Mouse (Mus musculus) testis, adult 2 months (tissue): Measurements from ENCODE around the gene Tex2.

Experiments
- CTCF ChIP-seq: fragments of 200-500 bp; IDR thresholded peaks from 2 replicates; pipeline ENCODE4 v1.5.1; 2012; ENCODE audit warnings: low read depth, mild to moderate bottlenecking, inconsistent platforms, low read length, moderate library complexity; ENCODE audit not compliant: control insufficient read depth, insufficient read depth, insufficient replicate concordance
- POLR2A ChIP-seq: fragments of 200-500 bp; IDR thresholded peaks from 2 replicates; pipeline ENCODE4 v1.6.1; 2012; ENCODE audit warnings: low read depth, mild to moderate bottlenecking, inconsistent platforms, low read length, moderate library complexity; ENCODE audit not compliant: control insufficient read depth

GRCm38 (mm10) chr11:106480530-106480885 lies 132.7 kb downstream of the Tex2 start:
- TF ChIP-seq POLR2A (no peak), CTCF (no peak)
